Mouse (Mus musculus): Measurements from ENCODE around the gene Gucy1b1. TPM values are rescaled to one million over a fixed set of nuclear protein-coding genes. Genes with fewer than 3 reads are reported as not detected.

Gene Gucy1b1
- total RNA-seq, 2 experiments from 2014 or later, result 3.9 to 4.2 TPM

- intact Hi-C loops (cut with DNase I), result no loop called here
- no peak for DNase-seq
Measured at GRCm38 (mm10) chr3:82036262-82037044, 38.0 kb downstream of the Gucy1b1 start.

- no peak for DNase-seq
- intact Hi-C loops (cut with DNase I), result loop anchor here (2.0 kb wide), 1 partner anchor 33 kb away; no protein-coding TSS in a partner anchor
Measured at GRCm38 (mm10) chr3:82030008-82030748, 44.3 kb downstream of the Gucy1b1 start.

DNA sequence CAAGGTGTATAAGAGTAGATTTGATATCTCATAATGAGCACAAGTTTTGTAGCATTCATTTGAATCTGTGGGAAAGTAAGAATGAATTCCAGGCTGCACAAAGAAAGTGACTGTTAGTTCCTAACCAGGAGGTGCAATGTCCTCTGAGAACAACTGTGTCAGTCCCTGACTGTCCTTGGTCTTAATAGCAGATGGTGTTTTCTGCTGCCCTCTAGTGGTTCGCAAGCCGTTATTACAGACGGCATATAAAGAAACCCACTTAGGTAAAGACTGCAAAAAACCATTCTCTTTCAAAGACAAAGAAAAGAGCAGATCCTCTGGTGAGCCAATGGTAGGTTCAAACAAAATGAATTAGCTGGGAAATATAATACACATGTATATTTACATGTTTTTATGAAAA lies 45.3 kb downstream of the Gucy1b1 start:
- no peak for DNase-seq
- intact Hi-C loops (cut with DNase I), result no loop called here

DNA sequence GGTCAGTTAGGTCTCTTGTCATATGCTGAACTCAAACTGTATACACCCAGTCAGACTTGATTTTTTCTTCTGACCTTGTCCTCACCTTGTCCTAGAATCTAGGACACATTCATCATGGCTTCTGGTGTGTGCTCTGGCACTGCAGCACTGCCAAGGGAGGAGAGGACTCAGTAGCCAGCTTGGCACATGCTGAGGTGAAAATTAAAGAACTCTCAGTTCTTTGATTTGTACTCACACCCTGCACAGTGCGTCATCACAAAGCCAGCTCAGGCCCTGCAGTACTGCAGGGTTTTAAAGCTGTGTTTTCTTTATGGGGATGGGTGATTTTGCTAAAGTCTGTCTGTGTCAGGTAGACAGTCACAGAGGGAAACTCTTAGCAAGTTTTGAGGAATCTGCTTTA lies 47.2 kb downstream of the Gucy1b1 start:
- DNase-seq, result no peak
- intact Hi-C loops (cut with DNase I), result no loop called here

GRCm38 (mm10) chr3:82023065-82023464 lies 51.4 kb downstream of the Gucy1b1 start:
- intact Hi-C loops (cut with DNase I), result no loop called here

DNA sequence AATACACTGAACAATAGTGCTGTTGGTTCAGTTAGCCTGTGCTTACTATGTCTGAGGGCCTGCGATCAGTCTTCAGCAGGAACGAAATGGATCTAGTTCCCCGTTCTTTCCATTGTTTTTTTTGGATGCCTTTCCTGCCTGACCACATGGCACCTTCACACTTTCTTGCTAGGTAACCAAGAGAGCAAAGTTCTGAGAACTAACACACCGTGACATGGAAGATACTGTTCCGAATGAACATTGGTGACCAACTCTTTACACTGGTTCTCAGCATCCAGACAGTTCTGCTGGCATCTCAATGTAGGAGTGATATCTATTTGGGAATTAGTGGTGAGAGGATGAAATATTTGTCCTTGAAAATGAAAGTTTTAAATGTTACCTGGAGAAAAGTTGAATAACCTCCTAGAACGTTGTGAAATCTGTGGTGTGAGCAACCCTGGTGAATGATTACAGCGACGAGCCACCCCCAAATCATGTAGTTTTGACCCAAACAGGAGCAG lies 52.0 kb downstream of the Gucy1b1 start:
- no peak for DNase-seq
- intact Hi-C loops (cut with DNase I), result no loop called here

More at GRCm38 (mm10) chr3:82023065-82023464, 51.4 kb downstream of the Gucy1b1 start:
- no peak for DNase-seq

- DNase-seq, result no peak
- intact Hi-C loops (cut with DNase I), result no loop called here
Measured at GRCm38 (mm10) chr3:82014148-82014703, 60.3 kb downstream of the Gucy1b1 start.

- no peak for DNase-seq
- intact Hi-C loops (cut with DNase I), result no loop called here
Measured at GRCm38 (mm10) chr3:82007002-82007401, 67.5 kb downstream of the Gucy1b1 start.

DNA sequence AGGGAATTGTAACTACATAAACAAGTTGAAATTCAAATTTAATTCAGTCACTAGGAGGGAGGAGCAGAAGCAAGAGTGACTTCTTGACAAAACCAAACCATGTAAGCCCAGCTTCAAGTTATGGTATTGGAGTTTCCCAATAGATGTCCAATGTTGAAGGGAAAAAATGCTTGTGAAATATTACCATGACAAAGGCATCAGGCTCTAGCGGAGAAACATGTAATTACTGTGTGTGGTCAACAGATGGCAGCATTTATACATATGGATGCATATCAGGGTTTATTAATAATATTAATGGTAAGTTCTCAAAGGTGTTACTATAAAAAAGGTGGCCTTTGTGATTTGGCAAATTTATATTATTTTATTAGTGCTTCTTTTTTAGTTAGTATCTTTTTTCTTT lies 78.5 kb downstream of the Gucy1b1 start:
- no peak for DNase-seq
- intact Hi-C loops (cut with DNase I), result loop anchor here (2.0 kb wide), 1 partner anchor 35 kb away; no protein-coding TSS in a partner anchor

DNA sequence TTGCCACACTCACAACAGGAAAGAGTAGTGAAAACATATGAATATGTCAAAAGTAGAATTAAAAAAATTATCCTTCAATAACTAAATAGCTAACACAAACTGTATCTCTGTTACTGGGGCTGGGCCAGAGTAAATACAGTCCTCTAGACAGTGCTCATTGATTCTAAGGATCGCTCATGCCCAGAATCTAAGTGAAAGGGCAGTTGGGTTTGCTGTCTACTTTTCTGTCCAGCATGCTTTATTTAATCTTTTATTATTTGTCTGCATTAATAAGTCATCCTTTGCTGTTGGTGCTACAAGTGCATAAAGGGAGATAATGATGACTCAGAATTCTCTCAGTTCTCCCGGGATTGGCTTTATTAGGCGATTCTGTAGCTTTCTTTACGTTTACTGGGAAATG lies 79.1 kb downstream of the Gucy1b1 start:
- DNase-seq, result no peak
- intact Hi-C loops (cut with DNase I), result no loop called here

DNA sequence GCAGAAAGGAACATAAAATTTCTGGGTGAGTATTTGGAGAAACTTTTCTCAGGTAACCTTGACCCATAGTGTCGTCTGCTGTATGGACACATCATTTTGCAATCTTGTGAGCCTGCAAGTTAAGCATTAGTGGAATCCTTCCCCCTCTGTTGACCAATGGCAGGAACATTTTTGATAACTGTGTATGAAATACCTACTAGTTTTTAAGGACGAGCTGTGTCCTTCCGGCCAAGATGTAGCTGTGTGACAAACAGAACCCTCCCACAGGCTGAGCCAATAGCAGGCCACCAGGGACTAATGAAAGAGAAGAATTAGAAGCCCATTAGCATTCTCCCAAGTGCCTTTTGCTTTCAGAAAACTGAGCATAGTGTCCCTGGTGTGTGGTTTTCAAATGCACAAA lies 84.0 kb downstream of the Gucy1b1 start:
- intact Hi-C loops (cut with DNase I), result no loop called here
- no peak for DNase-seq

DNA sequence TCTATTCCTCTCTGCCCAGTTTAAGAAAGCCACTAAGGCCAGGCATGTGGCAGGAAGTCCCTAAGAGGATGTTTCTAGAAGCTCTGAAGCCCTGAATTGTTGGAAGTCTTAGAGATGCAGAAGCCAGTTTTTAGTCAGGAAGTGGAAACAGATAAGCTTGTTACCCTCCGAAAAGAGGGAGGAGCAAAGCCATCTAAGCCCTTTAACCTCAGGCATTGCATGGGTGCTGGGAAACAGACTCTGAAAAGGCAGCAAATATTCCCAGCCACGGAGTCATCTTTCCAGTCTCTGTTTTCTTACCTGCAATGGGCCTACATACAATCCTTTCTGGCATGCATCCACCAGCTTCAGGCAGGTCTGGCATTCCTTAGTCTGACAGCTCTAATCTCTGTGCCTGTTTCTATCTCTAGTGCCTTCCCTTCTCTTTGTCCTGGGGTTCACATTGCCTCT lies 84.8 kb downstream of the Gucy1b1 start:
- no peak for DNase-seq
- intact Hi-C loops (cut with DNase I), result no loop called here

- no peak for DNase-seq
- intact Hi-C loops (cut with DNase I), result no loop called here
Measured at GRCm38 (mm10) chr3:81987628-81988027, 86.9 kb downstream of the Gucy1b1 start.

- no peak for DNase-seq
- intact Hi-C loops (cut with DNase I), result no loop called here
Measured at GRCm38 (mm10) chr3:81986103-81986502, 88.4 kb downstream of the Gucy1b1 start.

DNA sequence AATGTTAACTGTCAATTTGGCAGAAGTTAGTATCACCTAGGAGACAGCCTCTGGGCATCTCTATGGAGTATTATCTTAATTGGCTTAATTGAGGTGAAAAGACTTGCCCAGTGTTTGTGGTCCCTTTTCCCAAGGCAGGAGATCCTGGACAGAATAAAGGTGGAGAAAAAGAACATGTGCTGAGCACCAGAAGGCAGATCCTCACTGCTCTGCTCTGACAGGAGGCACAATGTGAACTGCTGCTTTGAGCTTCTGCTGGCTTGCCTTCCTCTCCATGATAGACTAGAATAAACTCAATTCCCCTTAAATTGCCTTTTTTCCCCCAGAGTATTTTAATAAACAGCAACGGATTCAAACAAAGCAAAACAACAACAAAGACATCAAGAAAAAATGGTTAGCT lies 89.4 kb downstream of the Gucy1b1 start:
- intact Hi-C loops (cut with DNase I), result no loop called here
- no peak for DNase-seq

DNA sequence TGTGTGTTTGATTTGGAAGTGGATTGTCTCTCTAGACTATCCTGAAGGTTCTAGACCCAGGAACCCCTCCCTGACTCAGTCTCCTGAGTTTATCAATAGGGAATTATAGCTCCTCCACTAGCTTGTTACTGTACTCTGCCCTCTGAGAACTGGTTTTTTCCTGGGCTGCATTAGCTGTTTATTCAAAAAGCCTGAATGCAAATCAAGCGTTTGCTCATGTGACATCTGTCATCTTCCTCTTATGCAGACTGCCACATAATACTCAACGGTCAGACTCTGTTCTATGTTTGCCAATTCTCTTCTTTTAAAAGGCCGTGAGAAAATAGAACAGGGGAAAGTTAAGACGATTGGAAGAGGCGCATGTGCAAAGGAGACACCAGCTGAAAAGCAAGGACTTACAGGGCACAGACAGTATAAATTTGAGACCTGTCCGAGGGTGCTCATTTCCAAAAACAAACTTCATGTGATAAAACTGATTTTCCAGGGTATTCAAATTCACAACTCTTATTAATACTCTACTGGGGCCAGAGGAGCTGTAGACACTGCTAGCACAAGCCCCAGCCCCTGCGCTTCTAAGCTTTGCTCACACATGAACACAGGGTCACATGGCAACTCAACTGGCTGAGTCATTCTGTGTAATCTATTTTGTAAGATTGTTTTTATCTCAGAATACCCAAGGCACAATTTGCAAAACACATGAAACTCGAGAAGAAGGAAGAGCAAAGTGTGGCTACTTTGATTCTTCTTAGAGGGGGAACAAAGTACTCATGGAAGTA lies 91.2 kb downstream of the Gucy1b1 start:
- DNase-seq, result no peak

More for the DNA sequence above, 91.2 kb downstream of the Gucy1b1 start:
- intact Hi-C loops (cut with DNase I), result no loop called here

Measured in gastrocnemius, postnatal 36 days (tissue).